Mouse (Mus musculus) olfactory bulb, adult 2 months (tissue): ENCODE measurements at regions not wholly inside any gene's neighbourhood (a gene's known extent, or its start where the extent isn't known, plus 50 kb on each side); places are given as distances from the start of the nearest gene placed in this dataset.

Source experiments
- CTCF ChIP-seq: fragments of 200-500 bp; IDR thresholded peaks from 2 replicates; pipeline ENCODE4 v1.5.1; 2012; ENCODE audit warnings: low read depth, mild to moderate bottlenecking, low read length, moderate library complexity; ENCODE audit not compliant: insufficient read depth
- POLR2A ChIP-seq: fragments of 200-500 bp; IDR thresholded peaks from 2 replicates; pipeline ENCODE4 v1.6.1; 2012; ENCODE audit warnings: mild to moderate bottlenecking, low read depth, low read length, moderate library complexity; ENCODE audit not compliant: insufficient read depth

DNA sequence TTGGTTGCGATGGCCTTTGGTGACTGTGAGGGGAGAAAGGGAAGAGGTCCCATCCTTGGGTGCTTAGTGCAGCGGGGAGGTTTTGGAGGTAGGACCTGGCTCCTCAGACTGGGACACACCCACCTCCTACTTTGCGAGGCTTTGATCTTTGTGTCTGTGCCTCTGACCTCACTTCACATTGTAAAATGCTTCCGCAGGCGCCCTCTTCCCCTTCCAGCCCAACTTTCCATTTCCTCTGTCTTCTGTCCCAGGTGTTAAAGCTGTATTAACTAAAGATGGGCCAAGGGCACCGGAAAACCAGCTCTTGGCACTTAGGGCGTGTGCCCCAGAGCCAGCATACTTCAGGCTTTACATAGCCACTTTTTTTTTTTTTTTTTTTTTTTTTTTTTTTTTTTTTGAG is 70.3 kb downstream of the Zfp281 start:
- TF ChIP-seq POLR2A (no peak), CTCF (no peak)
